Mouse (Mus musculus) skeletal muscle tissue, postnatal 0 days (tissue): Measurements from ENCODE around the gene Btbd35f1. TPM values are rescaled to one million over a fixed set of nuclear protein-coding genes. Genes with fewer than 3 reads are reported as not detected.

ENCODE experiments used
- polyA plus RNA-seq: library from polyadenylated mRNA; unstranded; fragments of >200 nt; fragmentation: Nextera tagmentation; extraction: Ambion mirVana; gene quantifications from 2 replicates; pipeline ENCODE4 v1.2.1, GENCODE M21; 2015

The Btbd35f1 gene
- not detected in 2 replicates for polyA plus RNA-seq

GRCm38 (mm10) chrX:32559755-32560154 is at the start of gene Btbd35f1:
TSS of gene Btbd35f1 (plus strand) at chrX:32560055.

Other genes with a start within 250 kb of the Btbd35f1 start
- gene Gm5926, start 90.7 kb downstream of the Btbd35f1 start, polyA plus RNA-seq = not detected in 2 replicates
- gene Btbd35f21, start 166.1 kb downstream of the Btbd35f1 start, polyA plus RNA-seq = not detected in 2 replicates